Mouse (Mus musculus): ENCODE results near the gene Vmn1r180. TPM values are rescaled to one million over a fixed set of nuclear protein-coding genes. Genes with fewer than 3 reads are reported as not detected.
"Not testable (repeated sequence)": the region's sequence is repeated elsewhere in the genome, so short reads cannot be mapped to it uniquely, and the experiment has no call there.

The Vmn1r180 gene
- polyA plus RNA-seq (2015; fragmentation: Nextera tagmentation; extraction: Ambion mirVana) = not detected in 2 replicates

- H3K9ac ChIP-seq = no peak within 1 kb of the TSS
- H3K4me1 ChIP-seq (replicated peaks) = no peaks in the 10 kb centered on the region
- no peaks in the 10 kb centered on the region for H3K36me3 ChIP-seq (replicated peaks)
- no peak within 1 kb of the TSS for H3K4me3 ChIP-seq (replicated peaks)
- no peak within 1 kb of the TSS for H3K4me2 ChIP-seq
- no peak within 1 kb of the TSS for H3K27ac ChIP-seq (replicated peaks)
- no peaks in the 10 kb centered on the region for H3K9me3 ChIP-seq (replicated peaks)
- no peaks in the 10 kb centered on the region for H3K27me3 ChIP-seq
- ATAC-seq (ENCODE audit: insufficient read depth) = no peak
Measured at GRCm38 (mm10) chr7:23950332-23950731, at the start of gene Vmn1r180. Gene Vmn1r180 (plus strand): TSS chr7:23950632.

GRCm38 (mm10) chr7:23926678-23927077 lies 23.8 kb upstream of the Vmn1r180 start, which contains the start of gene Vmn1r179:
Gene Vmn1r179 (plus strand): TSS chr7:23926978.
- no peak within 1 kb of the TSS for H3K27ac ChIP-seq (replicated peaks)
- 29% methylated on average over 2 of the region's 2 CpGs for WGBS (ENCODE audit: insufficient replicate concordance)
- H3K9me3 ChIP-seq (replicated peaks) = no peaks in the 10 kb centered on the region
- no peak within 1 kb of the TSS for H3K4me2 ChIP-seq
- H3K9ac ChIP-seq = no peak within 1 kb of the TSS
- no peaks in the 10 kb centered on the region for H3K27me3 ChIP-seq
- H3K4me1 ChIP-seq (replicated peaks) = no peaks in the 10 kb centered on the region
- ATAC-seq (ENCODE audit: insufficient read depth) = no peak
- H3K36me3 ChIP-seq (replicated peaks) = no peaks in the 10 kb centered on the region
- no peak within 1 kb of the TSS for H3K4me3 ChIP-seq (replicated peaks)

- not testable (repeated sequence) for ATAC-seq (ENCODE audit: insufficient read depth)
- 30% methylated on average over 3 of the region's 3 CpGs for WGBS (ENCODE audit: insufficient replicate concordance)
Measured at GRCm38 (mm10) chr7:23968044-23968443, 17.6 kb downstream of the Vmn1r180 start.

GRCm38 (mm10) chr7:23974315-23974714 lies 23.9 kb downstream of the Vmn1r180 start, which contains the start of gene Vmn1r181:
Gene Vmn1r181 (plus strand): TSS chr7:23974615.
- H3K4me3 ChIP-seq (replicated peaks); H3K4me1 ChIP-seq (replicated peaks); H3K36me3 ChIP-seq (replicated peaks); H3K9me3 ChIP-seq (replicated peaks); H3K27me3 ChIP-seq; H3K4me2 ChIP-seq; H3K9ac ChIP-seq; ATAC-seq (ENCODE audit: insufficient read depth); H3K27ac ChIP-seq (replicated peaks): not testable (repeated sequence)
- WGBS (ENCODE audit: insufficient replicate concordance) = 65% methylated on average over 9 of the region's 9 CpGs

More at GRCm38 (mm10) chr7:23968044-23968443, 17.6 kb downstream of the Vmn1r180 start:
- not testable (repeated sequence) for H3K4me3 ChIP-seq (replicated peaks); H3K4me1 ChIP-seq (replicated peaks); H3K36me3 ChIP-seq (replicated peaks); H3K4me2 ChIP-seq; H3K9me3 ChIP-seq (replicated peaks); H3K27me3 ChIP-seq; H3K27ac ChIP-seq (replicated peaks); H3K9ac ChIP-seq

- Histone ChIP-seq H3K4me2 (no peak within 1 kb of the TSS), H3K36me3 (replicated peaks) (no peaks in the 10 kb centered on the region), H3K4me1 (replicated peaks) (no peaks in the 10 kb centered on the region), H3K9ac (no peak within 1 kb of the TSS), H3K27ac (replicated peaks) (no peak within 1 kb of the TSS), H3K4me3 (replicated peaks) (no peak within 1 kb of the TSS), H3K27me3 (no peaks in the 10 kb centered on the region), H3K9me3 (replicated peaks) (no peaks in the 10 kb centered on the region)
- no peak for ATAC-seq (ENCODE audit: insufficient read depth)
- WGBS (ENCODE audit: insufficient replicate concordance) = 41% methylated on average over 2 of the region's 2 CpGs
Measured at GRCm38 (mm10) chr7:24001391-24001790, 51.0 kb downstream of the Vmn1r180 start, which contains the start of gene V1rd19. Gene V1rd19 (plus strand): TSS chr7:24001691.

Other genes with a start within 250 kb of the Vmn1r180 start
- gene Vmn1r173, start 249.9 kb upstream of the Vmn1r180 start, polyA plus RNA-seq (2015; fragmentation: Nextera tagmentation; extraction: Ambion mirVana) = not detected in 2 replicates
- not detected in 2 replicates for gene Vmn1r174, start 198.4 kb upstream of the Vmn1r180 start, polyA plus RNA-seq (2015; fragmentation: Nextera tagmentation; extraction: Ambion mirVana)
- not detected in 2 replicates for gene Vmn1r175, start 140.0 kb upstream of the Vmn1r180 start, polyA plus RNA-seq (2015; fragmentation: Nextera tagmentation; extraction: Ambion mirVana)
- not detected in 2 replicates for gene Vmn1r176, start 113.3 kb upstream of the Vmn1r180 start, polyA plus RNA-seq (2015; fragmentation: Nextera tagmentation; extraction: Ambion mirVana)
- not detected in 2 replicates for gene Vmn1r177, start 84.2 kb upstream of the Vmn1r180 start, polyA plus RNA-seq (2015; fragmentation: Nextera tagmentation; extraction: Ambion mirVana)
- gene Vmn1r178, start 58.6 kb upstream of the Vmn1r180 start, polyA plus RNA-seq (2015; fragmentation: Nextera tagmentation; extraction: Ambion mirVana) = not detected in 2 replicates
- gene Vmn1r179, start 23.7 kb upstream of the Vmn1r180 start, polyA plus RNA-seq (2015; fragmentation: Nextera tagmentation; extraction: Ambion mirVana) = not detected in 2 replicates
- gene Vmn1r181, start 24.0 kb downstream of the Vmn1r180 start, polyA plus RNA-seq (2015; fragmentation: Nextera tagmentation; extraction: Ambion mirVana) = not detected in 2 replicates
- not detected in 2 replicates for gene V1rd19, start 51.1 kb downstream of the Vmn1r180 start, polyA plus RNA-seq (2015; fragmentation: Nextera tagmentation; extraction: Ambion mirVana)
- not detected in 2 replicates for gene Vmn1r183, start 102.6 kb downstream of the Vmn1r180 start, polyA plus RNA-seq (2015; fragmentation: Nextera tagmentation; extraction: Ambion mirVana)
- gene Zfp180, start 131.3 kb downstream of the Vmn1r180 start, polyA plus RNA-seq (2015; fragmentation: Nextera tagmentation; extraction: Ambion mirVana) = 8.0 and 9.7 TPM in 2 replicates
- gene Zfp112, start 161.7 kb downstream of the Vmn1r180 start, polyA plus RNA-seq (2015; fragmentation: Nextera tagmentation; extraction: Ambion mirVana) = 0.50 and 0.54 TPM in 2 replicates
- gene Zfp235, start 183.5 kb downstream of the Vmn1r180 start, polyA plus RNA-seq (2015; fragmentation: Nextera tagmentation; extraction: Ambion mirVana) = 3.3 and 3.5 TPM in 2 replicates
- gene Zfp114, start 224.4 kb downstream of the Vmn1r180 start, polyA plus RNA-seq (2015; fragmentation: Nextera tagmentation; extraction: Ambion mirVana) = 0.40 and 0.61 TPM in 2 replicates